Mouse (Mus musculus) hindbrain, embryonic 11.5 days (tissue): ENCODE measurements at regions not wholly inside any gene's neighbourhood (a gene's known extent, or its start where the extent isn't known, plus 50 kb on each side); places are given as distances from the start of the nearest gene placed in this dataset.

ENCODE experiments used
- ATAC-seq: fragments of 200-750 bp; cut with Nextera tagmentation; 2 replicates; pipeline ENCODE4 v1.8.0; 2017; ENCODE audit warnings: mild to moderate bottlenecking, moderate TSS enrichment, moderate library complexity; ENCODE audit not compliant: low FRiP score
- DNase-seq: peaks from one replicate; pipeline ENCODE4 v3.0.0-alpha.2; 2015; ENCODE audit warnings: low spot score
- H3K27ac ChIP-seq: fragments of 300-500 bp; sonication (generic); 2 replicates; pipeline ENCODE4 v1.5.1; 2014; ENCODE audit warnings: mild to moderate bottlenecking, low read depth, low read length
- H3K27me3 ChIP-seq: fragments of 300-500 bp; sonication (generic); 2 replicates; pipeline ENCODE4 v1.6.1; 2014; ENCODE audit warnings: mild to moderate bottlenecking, low read length, moderate library complexity, mixed read lengths; ENCODE audit not compliant: control insufficient read depth, insufficient read depth
- H3K36me3 ChIP-seq: fragments of 300-500 bp; sonication (generic); 2 replicates; pipeline ENCODE4 v1.6.1; 2014; ENCODE audit warnings: mild to moderate bottlenecking, low read length, moderate library complexity, mixed read lengths; ENCODE audit not compliant: control insufficient read depth, insufficient read depth
- H3K4me1 ChIP-seq: fragments of 300-500 bp; sonication (generic); replicated peaks from 2 replicates; pipeline ENCODE4 v1.6.1; 2014; ENCODE audit warnings: low read length, mixed read lengths; ENCODE audit not compliant: control insufficient read depth, insufficient read depth
- H3K4me2 ChIP-seq: fragments of 300-500 bp; sonication (generic); replicated peaks from 2 replicates; pipeline ENCODE4 v1.6.1; 2014; ENCODE audit warnings: mild to moderate bottlenecking, low read depth, low read length
- H3K4me3 ChIP-seq: fragments of 300-500 bp; sonication (generic); 2 replicates; pipeline ENCODE4 v1.5.1; 2014; ENCODE audit warnings: low read depth, low read length
- H3K9ac ChIP-seq: fragments of 300-500 bp; sonication (generic); 2 replicates; pipeline ENCODE4 v1.6.1; 2014; ENCODE audit warnings: low read depth, low read length
- H3K9me3 ChIP-seq: fragments of 300-500 bp; sonication (generic); 2 replicates; pipeline ENCODE4 v1.6.1; 2016; ENCODE audit warnings: low read length; ENCODE audit not compliant: control insufficient read depth
- WGBS: fragments of 180-500 bp; shearing (Covaris S2); extraction: QIAGEN DNeasy Blood & Tissue Kit; methylation state at CpG from one replicate; pipeline ENCODE4 v1.1.7; 2014; 5-methylcytosine and 5-hydroxymethylcytosine counted together

DNA sequence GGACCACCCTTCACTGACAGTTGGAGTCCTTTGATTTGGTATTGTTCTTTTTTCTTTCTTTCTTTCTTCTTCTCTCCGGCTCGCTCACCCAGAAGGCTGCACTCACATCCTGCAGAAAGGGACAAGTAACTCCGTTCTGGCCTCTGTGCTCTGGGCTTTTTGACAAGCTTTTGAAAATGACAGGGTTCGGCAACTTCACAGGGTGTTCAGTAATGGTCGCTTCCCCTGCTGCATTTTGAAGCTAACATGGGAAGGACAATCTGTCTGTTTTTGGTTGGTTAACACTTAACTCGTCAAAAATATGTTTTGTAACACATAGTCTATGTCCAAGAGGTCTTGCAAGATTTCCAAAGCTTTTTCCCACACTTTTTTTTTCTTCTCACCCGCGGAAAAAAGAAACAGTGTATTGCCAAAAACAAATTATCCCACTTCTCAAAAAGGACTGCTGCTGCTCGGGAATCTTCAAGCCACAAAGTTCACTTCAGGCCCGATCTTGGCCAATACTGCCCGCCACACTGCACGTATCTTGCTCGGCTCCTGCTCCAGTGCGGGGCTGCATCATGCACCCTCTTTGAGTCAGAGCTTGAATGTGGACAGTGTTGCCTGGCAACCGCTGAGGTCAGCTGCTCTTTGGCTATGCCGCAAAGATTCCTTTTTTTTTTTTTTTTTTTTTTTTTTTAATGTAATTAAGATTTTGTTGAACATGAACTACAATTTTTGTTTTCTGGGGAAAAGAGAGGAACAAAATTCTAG is 209.4 kb upstream of the Inhba start:
- no peaks in the 10 kb centered on the region for H3K4me1 ChIP-seq
- no peaks in the 10 kb centered on the region for H3K36me3 ChIP-seq
- no peak overlapping the region for H3K4me3 ChIP-seq
- no peak overlapping the region for H3K9ac ChIP-seq
- H3K4me2 ChIP-seq, result no peak overlapping the region
- H3K9me3 ChIP-seq, result no peaks in the 10 kb centered on the region
- peak; percentile 47 for DNase-seq
- no peak overlapping the region for H3K27ac ChIP-seq
- peak; percentile 91 for ATAC-seq
- no peaks in the 10 kb centered on the region for H3K27me3 ChIP-seq
- WGBS, result 48% methylated on average over 16 of the region's 16 CpGs

DNA sequence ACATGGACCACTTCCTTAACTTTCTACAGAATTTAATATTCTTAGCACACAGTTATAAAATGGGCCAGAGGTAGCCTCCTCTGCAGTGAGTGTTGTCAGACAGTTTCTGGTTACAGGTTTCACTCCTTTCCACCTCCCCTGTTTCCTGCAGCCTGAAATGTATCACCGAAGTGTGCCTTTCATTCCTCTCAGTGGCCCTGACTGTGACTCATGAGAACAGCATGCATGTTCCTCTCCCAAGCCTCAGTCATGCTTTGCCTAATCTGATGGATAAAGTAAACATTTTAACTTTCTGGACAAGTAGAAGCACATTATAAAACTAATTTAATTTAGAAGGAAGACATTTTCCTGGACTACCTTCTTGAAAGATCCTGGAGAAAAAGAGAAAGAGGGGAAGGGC is 207.7 kb upstream of the Inhba start:
- DNase-seq (no peak), ATAC-seq (no peak)
- H3K4me2 ChIP-seq, result no peak overlapping the region
- no peaks in the 10 kb centered on the region for H3K4me1 ChIP-seq
- H3K9me3 ChIP-seq, result no peaks in the 10 kb centered on the region
- H3K27me3 ChIP-seq, result no peaks in the 10 kb centered on the region
- no peaks in the 10 kb centered on the region for H3K36me3 ChIP-seq
- no peak overlapping the region for H3K27ac ChIP-seq
- no peak overlapping the region for H3K9ac ChIP-seq
- H3K4me3 ChIP-seq, result no peak overlapping the region
- 81% methylated on average over 1 of the region's 1 CpGs for WGBS

DNA sequence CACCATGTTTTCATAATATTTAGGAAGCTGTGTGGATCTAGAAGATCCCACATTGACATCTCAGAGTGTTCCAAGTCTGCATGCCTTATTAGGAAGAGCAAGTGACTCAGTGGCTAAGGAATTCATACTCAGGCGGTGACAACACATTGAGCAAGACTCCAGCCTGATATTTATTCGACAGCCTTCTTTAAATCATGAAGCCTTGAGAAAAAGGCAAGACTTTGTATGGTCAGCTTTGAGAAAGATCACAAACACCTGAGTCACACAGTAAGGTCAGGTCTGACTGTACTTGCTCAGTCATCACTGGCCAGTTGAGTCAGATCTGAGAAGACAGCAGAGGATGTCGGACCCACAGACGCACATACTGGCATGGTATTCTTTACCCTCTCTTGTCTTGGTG is 204.7 kb upstream of the Inhba start:
- H3K9ac ChIP-seq, result no peak overlapping the region
- no peaks in the 10 kb centered on the region for H3K4me1 ChIP-seq
- H3K4me3 ChIP-seq, result no peak overlapping the region
- DNase-seq (no peak), ATAC-seq (no peak)
- H3K27me3 ChIP-seq, result no peaks in the 10 kb centered on the region
- no peaks in the 10 kb centered on the region for H3K9me3 ChIP-seq
- no peak overlapping the region for H3K4me2 ChIP-seq
- no peaks in the 10 kb centered on the region for H3K36me3 ChIP-seq
- 86% methylated on average over 4 of the region's 4 CpGs for WGBS
- no peak overlapping the region for H3K27ac ChIP-seq

DNA sequence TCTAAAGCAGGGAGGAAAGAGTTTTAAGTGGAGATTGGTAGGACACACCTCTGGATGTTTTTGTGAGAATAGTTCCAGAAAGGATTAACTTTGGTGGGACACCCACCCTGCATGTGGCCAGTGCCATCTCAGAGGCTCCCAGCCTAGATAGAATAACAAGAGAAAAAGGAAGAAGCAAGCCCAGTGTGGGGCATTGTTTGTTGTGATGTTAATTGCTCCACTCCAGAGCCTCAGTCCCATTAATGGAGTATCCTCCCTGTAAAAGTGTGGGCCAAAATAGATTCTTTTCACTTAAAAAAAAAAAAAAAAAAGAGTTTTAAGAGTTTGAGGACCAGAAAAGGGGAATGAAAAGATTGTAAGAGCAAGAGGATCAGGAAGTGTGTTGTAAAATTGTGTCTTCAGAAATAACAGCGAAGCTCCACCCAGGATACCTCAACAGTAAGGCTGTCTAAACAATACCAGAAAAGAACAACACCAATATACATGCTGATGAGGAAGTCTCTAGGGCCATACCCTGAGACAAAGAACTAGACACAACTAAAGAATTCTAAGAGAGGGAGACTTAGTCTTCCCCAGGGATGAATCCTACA is 189.3 kb upstream of the Inhba start:
- no peaks in the 10 kb centered on the region for H3K36me3 ChIP-seq
- 44% methylated on average over 1 of the region's 1 CpGs for WGBS
- H3K4me2 ChIP-seq, result no peak overlapping the region

DNA sequence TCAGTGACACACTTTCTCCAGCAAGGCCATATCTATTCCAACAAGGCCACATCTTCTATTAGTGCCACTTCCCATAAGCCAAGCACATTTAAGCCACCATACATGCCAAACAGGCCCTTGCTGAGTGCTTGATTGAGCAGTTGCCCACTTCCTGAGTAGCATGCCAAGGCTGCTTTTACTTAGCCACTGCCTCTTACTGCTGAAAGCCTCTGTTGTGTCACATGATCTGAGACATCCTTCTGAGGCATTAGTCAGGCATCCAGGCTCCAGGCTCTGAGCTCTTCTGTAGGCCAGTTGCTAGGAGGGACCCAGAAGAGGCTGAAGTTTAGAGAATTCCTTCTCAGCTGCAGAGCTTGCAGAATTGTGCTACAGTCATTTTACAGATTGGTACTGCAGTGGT is 165.8 kb upstream of the Inhba start:
- Histone ChIP-seq H3K4me1 (no peaks in the 10 kb centered on the region), H3K4me3 (no peak overlapping the region), H3K27ac (no peak overlapping the region), H3K4me2 (no peak overlapping the region), H3K9ac (no peak overlapping the region), H3K36me3 (no peaks in the 10 kb centered on the region), H3K9me3 (no peaks in the 10 kb centered on the region), H3K27me3 (no peaks in the 10 kb centered on the region)
- ATAC-seq (no peak), DNase-seq (no peak)

More for the DNA sequence above, 189.3 kb upstream of the Inhba start:
- DNase-seq (no peak), ATAC-seq (no peak)
- Histone ChIP-seq H3K4me3 (no peak overlapping the region), H3K27ac (no peak overlapping the region), H3K4me1 (no peaks in the 10 kb centered on the region), H3K27me3 (no peaks in the 10 kb centered on the region), H3K9me3 (no peaks in the 10 kb centered on the region), H3K9ac (no peak overlapping the region)

DNA sequence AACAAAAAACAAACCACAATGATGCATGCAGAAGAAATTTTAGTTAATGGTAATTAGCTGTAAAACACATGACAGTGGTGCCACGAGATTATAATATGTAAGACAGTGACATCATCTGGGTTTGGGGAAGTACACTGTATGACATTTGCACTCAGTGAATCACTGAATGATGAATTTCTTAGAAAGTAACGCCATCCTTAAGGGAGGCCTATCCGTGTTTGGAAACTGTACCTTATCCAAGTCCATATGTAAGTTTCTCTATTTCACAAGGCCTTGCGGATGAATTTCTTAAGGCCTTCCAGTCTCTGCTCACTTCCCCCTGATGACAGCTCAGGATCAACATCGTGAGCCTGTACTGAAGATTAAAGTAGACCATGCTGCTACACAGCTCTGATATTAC is 163.6 kb upstream of the Inhba start:
- ATAC-seq, result no peak
- Histone ChIP-seq H3K36me3 (no peaks in the 10 kb centered on the region), H3K4me3 (no peak overlapping the region), H3K9me3 (no peaks in the 10 kb centered on the region), H3K4me1 (no peaks in the 10 kb centered on the region), H3K27me3 (no peaks in the 10 kb centered on the region), H3K4me2 (no peak overlapping the region), H3K9ac (no peak overlapping the region), H3K27ac (no peak overlapping the region)
- DNase-seq, result no peak
- WGBS, result 90% methylated on average over 5 of the region's 5 CpGs

DNA sequence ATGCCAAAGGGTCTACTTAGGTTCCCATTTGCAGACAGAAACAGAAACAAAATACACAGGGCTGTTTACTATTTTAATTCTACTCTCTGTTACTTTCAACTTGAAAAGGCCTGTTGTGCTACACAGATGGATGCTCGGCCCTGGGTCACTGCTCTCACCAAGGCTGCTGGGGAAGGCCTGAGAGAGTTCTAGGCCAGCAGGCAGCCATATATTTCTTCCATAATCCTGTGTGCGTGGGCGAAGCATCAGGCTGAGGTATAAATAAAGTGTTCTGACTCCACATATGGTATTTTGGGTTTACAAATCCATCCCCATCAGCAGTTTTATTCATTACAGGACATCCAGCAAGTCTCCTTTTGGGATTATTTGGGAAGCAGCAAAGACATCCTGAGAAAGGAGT is 162.5 kb upstream of the Inhba start:
- 80% methylated on average over 3 of the region's 3 CpGs for WGBS

DNA sequence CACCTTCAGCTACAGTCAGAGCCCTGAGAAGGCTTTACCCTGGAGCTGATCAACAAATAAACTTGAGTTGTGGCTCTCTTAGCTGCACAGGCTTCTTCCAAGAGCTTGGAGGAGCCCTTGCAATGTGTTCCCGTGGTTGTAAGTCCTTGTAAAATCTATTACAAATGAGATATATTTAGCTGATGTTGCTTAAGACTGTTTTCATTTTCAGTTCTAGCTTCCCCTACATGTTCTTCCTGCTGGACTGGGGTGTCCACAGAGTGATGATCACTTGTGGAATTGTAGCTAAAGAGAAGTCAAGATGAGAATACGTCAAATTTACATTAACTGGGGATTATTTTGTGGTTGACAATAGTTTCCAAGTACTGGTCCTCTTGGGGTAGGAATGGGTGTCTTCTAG is 161.3 kb upstream of the Inhba start:
- Histone ChIP-seq H3K4me2 (no peak overlapping the region), H3K27ac (no peak overlapping the region), H3K4me1 (no peaks in the 10 kb centered on the region), H3K9ac (no peak overlapping the region), H3K9me3 (no peaks in the 10 kb centered on the region), H3K4me3 (no peak overlapping the region), H3K27me3 (no peaks in the 10 kb centered on the region), H3K36me3 (no peaks in the 10 kb centered on the region)
- DNase-seq, result no peak
- WGBS, result 90% methylated on average over 2 of the region's 2 CpGs
- no peak for ATAC-seq

More for the DNA sequence above, 162.5 kb upstream of the Inhba start:
- no peaks in the 10 kb centered on the region for H3K4me1 ChIP-seq
- ATAC-seq (no peak), DNase-seq (no peak)
- H3K9me3 ChIP-seq, result no peaks in the 10 kb centered on the region
- no peak overlapping the region for H3K4me3 ChIP-seq
- H3K27ac ChIP-seq, result no peak overlapping the region
- H3K9ac ChIP-seq, result no peak overlapping the region
- no peak overlapping the region for H3K4me2 ChIP-seq
- no peaks in the 10 kb centered on the region for H3K36me3 ChIP-seq
- H3K27me3 ChIP-seq, result no peaks in the 10 kb centered on the region

DNA sequence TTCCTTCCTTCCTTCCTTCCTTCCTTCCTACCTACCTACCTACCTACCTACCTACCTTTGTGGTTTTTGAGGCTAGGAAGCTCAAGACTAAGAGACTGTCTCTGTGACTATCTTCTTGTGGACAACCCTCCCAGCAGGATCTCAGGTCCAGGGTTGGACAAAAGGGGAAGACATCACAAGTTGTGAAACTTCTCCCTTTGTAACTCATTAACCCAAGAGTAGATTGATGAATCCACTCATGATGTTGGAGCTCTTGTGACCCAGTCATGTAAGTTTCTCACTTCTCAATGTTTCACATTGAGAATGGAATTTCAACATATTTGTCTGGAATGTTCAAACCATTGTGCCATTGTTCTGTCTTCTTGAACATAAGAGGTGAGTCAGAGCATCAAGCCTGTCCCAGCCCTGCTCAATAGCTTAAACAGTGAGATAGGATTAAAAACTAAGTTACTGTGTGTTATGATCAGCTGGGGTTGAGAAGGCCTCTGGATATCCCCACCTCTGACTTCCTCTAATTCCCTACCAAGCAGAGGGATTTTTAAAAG is 158.6 kb upstream of the Inhba start:
- Histone ChIP-seq H3K4me2 (no peak overlapping the region), H3K27ac (no peak overlapping the region), H3K27me3 (no peaks in the 10 kb centered on the region), H3K9ac (no peak overlapping the region), H3K9me3 (no peaks in the 10 kb centered on the region), H3K4me1 (no peaks in the 10 kb centered on the region), H3K4me3 (no peak overlapping the region), H3K36me3 (no peaks in the 10 kb centered on the region)
- ATAC-seq (no peak), DNase-seq (no peak)
